Mouse (Mus musculus): ENCODE results near the gene Ccser1. TPM values are rescaled to one million over a fixed set of nuclear protein-coding genes. Genes with fewer than 3 reads are reported as not detected.

Ccser1 gene
- total and polyA plus RNA-seq, 2 experiments from 2014 or later: 14.9 to 48.7 TPM

DNA sequence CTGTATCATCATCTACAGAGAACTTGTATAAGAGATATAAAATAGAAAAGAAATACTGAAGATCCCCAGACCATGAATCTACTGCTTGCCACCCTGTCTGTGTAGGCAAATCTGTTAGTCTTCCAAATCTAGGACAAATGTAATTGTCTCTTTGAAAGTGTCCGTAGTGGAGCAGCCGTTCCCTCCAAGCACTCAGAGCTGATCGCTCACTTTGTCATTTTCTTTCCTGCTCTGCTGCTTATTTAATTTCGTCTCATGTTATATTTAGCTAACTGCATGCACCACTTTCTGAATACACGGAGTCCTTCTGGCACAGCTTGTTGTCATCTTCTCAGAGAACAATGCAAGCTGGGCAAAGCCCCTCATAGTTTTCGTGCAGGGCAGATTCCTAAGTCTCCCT is 1018.6 kb downstream of the Ccser1 start:
- WGBS: 18% methylated on average over 6 of the region's 6 CpGs
- H3K36me3 ChIP-seq (ENCODE audit: insufficient read depth, low read length): no peaks in the 10 kb centered on the region
- H3K27me3 ChIP-seq (ENCODE audit: insufficient read depth, low read length): no peaks in the 10 kb centered on the region
- peak; percentile 34 for DNase-seq (ENCODE audit: low spot score)
- peak overlapping the region; percentile 33 for H3K4me2 ChIP-seq (ENCODE audit: low read depth, low read length)
- 0 out of 2 replicates have a peak overlapping the region, but pooled peaks have one; percentile 7 for H3K27ac ChIP-seq
- no peak overlapping the region for H3K4me3 ChIP-seq (ENCODE audit: low read length)
- no peaks in the 10 kb centered on the region; the same call in 1 of the 2 replicates for H3K4me1 ChIP-seq (ENCODE audit: insufficient read depth, low read length)
- peak; percentile 51; the same call in 1 of the 2 replicates for ATAC-seq
- H3K9ac ChIP-seq (replicated peaks; ENCODE audit: low read length): no peak overlapping the region
- no peak for TF ChIP-seq CTCF (IDR thresholded peaks at IDR 0.05; ENCODE audit: low read depth)
- no peaks in the 10 kb centered on the region for H3K9me3 ChIP-seq (ENCODE audit: low read length)

GRCm38 (mm10) chr6:62205013-62205412 is 1024.9 kb downstream of the Ccser1 start:
- no peaks in the 10 kb centered on the region for H3K36me3 ChIP-seq (ENCODE audit: insufficient read depth, low read length)
- H3K27me3 ChIP-seq (ENCODE audit: insufficient read depth, low read length): no peaks in the 10 kb centered on the region
- H3K4me1 ChIP-seq (ENCODE audit: insufficient read depth, low read length): no peaks in the 10 kb centered on the region
- no peak overlapping the region for H3K9ac ChIP-seq (replicated peaks; ENCODE audit: low read length)
- H3K9me3 ChIP-seq (ENCODE audit: low read length): no peaks in the 10 kb centered on the region
- WGBS: 25% methylated on average over 2 of the region's 2 CpGs
- H3K4me2 ChIP-seq (ENCODE audit: low read depth, low read length): no peak overlapping the region
- H3K27ac ChIP-seq: no peak overlapping the region
- ATAC-seq (no peak), DNase-seq (ENCODE audit: low spot score) (peak; percentile 30)
- no peak for TF ChIP-seq CTCF (IDR thresholded peaks at IDR 0.05; ENCODE audit: low read depth)
- no peak overlapping the region for H3K4me3 ChIP-seq (ENCODE audit: low read length)

GRCm38 (mm10) chr6:62221856-62222255 is 1041.7 kb downstream of the Ccser1 start:
- Histone ChIP-seq H3K4me1 (ENCODE audit: insufficient read depth, low read length) (no peaks in the 10 kb centered on the region), H3K9me3 (ENCODE audit: low read length) (no peaks in the 10 kb centered on the region), H3K27me3 (ENCODE audit: insufficient read depth, low read length) (no peaks in the 10 kb centered on the region), H3K27ac (no peak overlapping the region), H3K36me3 (ENCODE audit: insufficient read depth, low read length) (no peaks in the 10 kb centered on the region), H3K4me3 (ENCODE audit: low read length) (no peak overlapping the region), H3K4me2 (ENCODE audit: low read depth, low read length) (no peak overlapping the region), H3K9ac (replicated peaks; ENCODE audit: low read length) (no peak overlapping the region)
- DNase-seq (ENCODE audit: low spot score): no peak
- 61% methylated on average over 1 of the region's 1 CpGs for WGBS
- ATAC-seq: no peak
- no peak for TF ChIP-seq CTCF (IDR thresholded peaks at IDR 0.05; ENCODE audit: low read depth)

DNA sequence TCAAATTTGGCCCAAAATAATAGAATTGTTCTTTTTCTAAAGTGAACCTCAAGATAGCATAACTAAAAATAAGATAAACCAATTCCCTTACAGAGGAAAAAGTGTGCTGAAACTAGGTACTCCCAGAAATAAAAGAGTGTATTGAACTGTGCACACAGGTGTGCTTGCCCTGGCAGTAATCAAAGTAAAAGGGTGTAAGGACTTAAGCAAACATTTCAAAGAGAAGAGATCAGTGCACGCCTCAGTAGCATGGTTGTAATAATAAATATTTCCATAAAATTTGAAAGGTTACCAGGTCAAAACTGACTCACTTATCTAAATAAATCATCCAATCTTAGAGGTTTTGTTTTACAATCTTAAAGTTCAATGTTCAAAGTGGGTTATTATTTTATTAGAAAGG is 1083.8 kb downstream of the Ccser1 start:
- Histone ChIP-seq H3K27ac (no peak overlapping the region), H3K4me2 (ENCODE audit: low read depth, low read length) (no peak overlapping the region), H3K4me1 (ENCODE audit: insufficient read depth, low read length) (no peaks in the 10 kb centered on the region), H3K36me3 (ENCODE audit: insufficient read depth, low read length) (no peaks in the 10 kb centered on the region), H3K27me3 (ENCODE audit: insufficient read depth, low read length) (no peaks in the 10 kb centered on the region), H3K9ac (replicated peaks; ENCODE audit: low read length) (no peak overlapping the region), H3K9me3 (ENCODE audit: low read length) (no peaks in the 10 kb centered on the region), H3K4me3 (ENCODE audit: low read length) (no peak overlapping the region)
- DNase-seq (ENCODE audit: low spot score): no peak
- no peak for TF ChIP-seq CTCF (IDR thresholded peaks at IDR 0.05; ENCODE audit: low read depth)
- no peak for ATAC-seq
- 89% methylated on average over 1 of the region's 1 CpGs for WGBS

GRCm38 (mm10) chr6:62264525-62264924 is 1084.4 kb downstream of the Ccser1 start:
- Histone ChIP-seq H3K4me3 (ENCODE audit: low read length) (no peak overlapping the region), H3K9me3 (ENCODE audit: low read length) (no peaks in the 10 kb centered on the region), H3K4me1 (ENCODE audit: insufficient read depth, low read length) (no peaks in the 10 kb centered on the region), H3K9ac (replicated peaks; ENCODE audit: low read length) (no peak overlapping the region), H3K36me3 (ENCODE audit: insufficient read depth, low read length) (no peaks in the 10 kb centered on the region), H3K4me2 (ENCODE audit: low read depth, low read length) (no peak overlapping the region), H3K27me3 (ENCODE audit: insufficient read depth, low read length) (no peaks in the 10 kb centered on the region), H3K27ac (no peak overlapping the region)
- no peak for ATAC-seq
- WGBS: 92% methylated on average over 1 of the region's 1 CpGs
- no peak for TF ChIP-seq CTCF (IDR thresholded peaks at IDR 0.05; ENCODE audit: low read depth)
- no peak for DNase-seq (ENCODE audit: low spot score)

DNA sequence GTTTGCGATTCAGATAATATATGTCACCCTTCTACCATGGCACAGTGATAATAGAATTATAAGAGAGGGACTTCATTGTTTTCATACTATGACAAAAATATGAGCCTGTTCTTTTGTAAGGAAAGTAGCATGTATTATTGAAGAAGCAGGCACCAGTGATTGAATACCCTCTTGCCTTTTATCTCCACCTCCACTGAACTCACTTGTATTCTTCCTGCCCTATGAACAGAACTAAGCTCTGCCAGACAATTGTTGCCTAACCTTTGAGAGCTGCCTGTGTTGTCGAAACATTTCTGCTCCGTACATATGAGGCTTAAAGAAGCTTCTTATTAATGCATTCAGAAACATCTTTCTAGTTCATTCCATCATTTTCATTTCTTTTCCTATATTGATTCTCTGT is 1101.1 kb downstream of the Ccser1 start:
- Histone ChIP-seq H3K4me2 (ENCODE audit: low read depth, low read length) (no peak overlapping the region), H3K9me3 (ENCODE audit: low read length) (no peaks in the 10 kb centered on the region), H3K36me3 (ENCODE audit: insufficient read depth, low read length) (no peaks in the 10 kb centered on the region), H3K4me1 (ENCODE audit: insufficient read depth, low read length) (no peaks in the 10 kb centered on the region), H3K4me3 (ENCODE audit: low read length) (no peak overlapping the region), H3K9ac (replicated peaks; ENCODE audit: low read length) (no peak overlapping the region), H3K27me3 (ENCODE audit: insufficient read depth, low read length) (no peaks in the 10 kb centered on the region), H3K27ac (no peak overlapping the region)
- TF ChIP-seq CTCF (IDR thresholded peaks at IDR 0.05; ENCODE audit: low read depth): no peak
- ATAC-seq: no peak
- 60% methylated on average over 3 of the region's 3 CpGs for WGBS
- no peak for DNase-seq (ENCODE audit: low spot score)

GRCm38 (mm10) chr6:62301576-62302312 is 1121.6 kb downstream of the Ccser1 start:
- Histone ChIP-seq H3K4me3 (ENCODE audit: low read length) (no peak overlapping the region), H3K9me3 (ENCODE audit: low read length) (no peaks in the 10 kb centered on the region), H3K36me3 (ENCODE audit: insufficient read depth, low read length) (no peaks in the 10 kb centered on the region), H3K4me2 (ENCODE audit: low read depth, low read length) (no peak overlapping the region), H3K27ac (no peak overlapping the region), H3K27me3 (ENCODE audit: insufficient read depth, low read length) (no peaks in the 10 kb centered on the region), H3K4me1 (ENCODE audit: insufficient read depth, low read length) (no peaks in the 10 kb centered on the region), H3K9ac (replicated peaks; ENCODE audit: low read length) (no peak overlapping the region)
- DNase-seq (ENCODE audit: low spot score): no peak
- TF ChIP-seq CTCF (IDR thresholded peaks at IDR 0.05; ENCODE audit: low read depth): no peak
- no peak for ATAC-seq
- 72% methylated on average over 6 of the region's 6 CpGs for WGBS

All from hindbrain, postnatal 0 days (tissue).